ENCODE assay signal across 8 mouse cellular contexts in genomic region chr9:49798806-49799205, GRCm38 (mm10). TPM values are rescaled to one million over a fixed set of nuclear protein-coding genes. Genes with fewer than 3 reads are reported as not detected.
A peak's percentile ranks its signal among the peaks of the same experiment; 100 is the strongest.
DNase-seq lines count a peak whose midpoint lies in the region; ATAC-seq and TF ChIP-seq lines count a peak whose summit lies in the region.

TSS of gene Ncam1 (minus strand) at chr9:49798925.

- peak; percentile 93 for DNase-seq in WW6 (ENCODE audit: low read depth, low spot score)
- DNase-seq in cerebellum, postnatal 10 days: peak; percentile 95 to 99
- DNase-seq in frontal cortex, postnatal 14 days (ENCODE audit: low spot score in 2 of 2): peak; percentile 91 to 96
- peak; percentile 98 for DNase-seq in hindbrain, embryonic 11.5 days (ENCODE audit: low spot score)
- peak; percentile 96 for DNase-seq in layer of hippocampus, adult 9-11 months
- DNase-seq in lung, embryonic 14.5 days: peak; percentile 95
- DNase-seq in ovary, postnatal 14 days (ENCODE audit: low spot score): peak; percentile 80
- peak; percentile 31 for DNase-seq in urinary bladder, adult 2 months (ENCODE audit: low spot score)

- peak within 1 kb of the TSS; percentile 87 for H3K27ac ChIP-seq in hindbrain, embryonic 11.5 days (ENCODE audit: low read depth, low read length)
- peak within 1 kb of the TSS; percentile 21; the same call in 1 of the 2 replicates for H3K27ac ChIP-seq in lung, embryonic 14.5 days (ENCODE audit: low read depth)

- no peak for TF ChIP-seq CTCF in lung, embryonic 14.5 days (IDR thresholded peaks at IDR 0.05; ENCODE audit: low read depth)

- H3K27me3 ChIP-seq in hindbrain, embryonic 11.5 days (ENCODE audit: control insufficient read depth, insufficient read depth, low read length): no peaks in the 10 kb centered on the region
- H3K27me3 ChIP-seq in lung, embryonic 14.5 days (ENCODE audit: insufficient read depth, low read length): peaks cover 9% of the 10 kb centered on the region

- peak within 1 kb of the TSS; percentile 96 for H3K9ac ChIP-seq in hindbrain, embryonic 11.5 days (ENCODE audit: low read depth, low read length)
- H3K9ac ChIP-seq in lung, embryonic 14.5 days: peak within 1 kb of the TSS; percentile 53

- no peaks in the 10 kb centered on the region for H3K9me3 ChIP-seq in hindbrain, embryonic 11.5 days (ENCODE audit: control insufficient read depth, low read length)
- H3K9me3 ChIP-seq in lung, embryonic 14.5 days (ENCODE audit: low read depth, low read length): no peaks in the 10 kb centered on the region

- H3K4me3 ChIP-seq in hindbrain, embryonic 11.5 days (ENCODE audit: low read depth, low read length): peak within 1 kb of the TSS; percentile 84
- peak within 1 kb of the TSS; percentile 60 for H3K4me3 ChIP-seq in lung, embryonic 14.5 days (ENCODE audit: low read depth, low read length)

- peak within 1 kb of the TSS; percentile 86 for H3K4me2 ChIP-seq in hindbrain, embryonic 11.5 days (replicated peaks; ENCODE audit: low read depth, low read length)
- H3K4me2 ChIP-seq in lung, embryonic 14.5 days: peak within 1 kb of the TSS; percentile 94

- under 1% methylated on average over 23 of the region's 23 CpGs for WGBS in hindbrain, embryonic 11.5 days
- WGBS in lung, embryonic 14.5 days: under 1% methylated on average over 23 of the region's 23 CpGs

- H3K4me1 ChIP-seq in hindbrain, embryonic 11.5 days (replicated peaks; ENCODE audit: control insufficient read depth, insufficient read depth, low read length): no peaks in the 10 kb centered on the region
- 0 out of 2 replicates have a peak, but pooled peaks cover 3% of the 10 kb centered on the region for H3K4me1 ChIP-seq in lung, embryonic 14.5 days (ENCODE audit: insufficient read depth)

- peak; percentile 73 for ATAC-seq in hindbrain, embryonic 11.5 days (ENCODE audit: low FRiP score)
- ATAC-seq in lung, embryonic 14.5 days (ENCODE audit: insufficient read depth): peak; percentile 60

- H3K36me3 ChIP-seq in hindbrain, embryonic 11.5 days (ENCODE audit: control insufficient read depth, insufficient read depth, low read length): no peaks in the 10 kb centered on the region
- H3K36me3 ChIP-seq in lung, embryonic 14.5 days (ENCODE audit: insufficient read depth): no peaks in the 10 kb centered on the region

RNA-seq across cellular contexts. Expression of gene Ncam1, which starts in this region (rescaled TPM):
- polyA plus RNA-seq in hindbrain, embryonic 11.5 days (2014; fragmentation: Nextera tagmentation; extraction: Ambion mirVana): 137 and 143 TPM in 2 replicates
- 19.6 and 21.9 TPM in 2 replicates for polyA plus RNA-seq in lung, embryonic 14.5 days (2014; fragmentation: Nextera tagmentation; extraction: Ambion mirVana)
- polyA plus RNA-seq in urinary bladder, adult 2 months (2012; rRNA removed): 11.0 and 24.1 TPM in 2 replicates

Comparison
In these comparisons a context has a peak if more than half of its experiments do, and no peak if none do; other contexts are left out.
1. Peak in every context shown above with its lines: DNase-seq, ATAC-seq, H3K4me3 ChIP-seq and H3K27ac ChIP-seq.
2. DNase-seq: peak in every context shown above with its lines; median percentile 98 in hindbrain, embryonic 11.5 days; 97 in cerebellum, postnatal 10 days; 96 in layer of hippocampus, adult 9-11 months; 95 in lung, embryonic 14.5 days; 94 in frontal cortex, postnatal 14 days; 93 in WW6; 80 in ovary, postnatal 14 days; 31 in urinary bladder, adult 2 months.